Mouse (Mus musculus): ENCODE measurements at regions not wholly inside any gene's neighbourhood (a gene's known extent, or its start where the extent isn't known, plus 50 kb on each side); places are given as distances from the start of the nearest gene placed in this dataset.

DNA sequence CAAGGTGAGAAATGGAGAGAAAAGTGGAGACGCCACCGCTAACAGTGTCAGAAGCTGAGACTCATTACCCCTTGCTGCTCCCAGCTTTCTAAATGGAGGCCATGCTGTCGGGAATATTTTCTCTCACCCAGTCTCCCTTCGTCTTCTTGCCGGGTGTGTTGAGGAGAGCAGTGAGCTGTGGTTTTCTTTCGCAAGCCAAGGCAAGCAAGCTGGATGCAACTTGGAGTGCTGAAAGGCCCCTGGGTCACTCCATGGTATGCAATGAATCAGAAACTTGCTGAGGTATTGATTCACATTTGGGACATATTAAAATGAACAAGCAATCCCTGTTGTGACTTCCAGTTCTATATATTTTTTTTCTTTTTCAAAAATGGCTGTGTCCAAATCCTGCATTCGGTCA, 308.8 kb upstream of the Sox9 start:
- DNase-seq: no peak

GRCm38 (mm10) chr11:112473681-112474080, 308.3 kb upstream of the Sox9 start:
- DNase-seq: no peak

DNA sequence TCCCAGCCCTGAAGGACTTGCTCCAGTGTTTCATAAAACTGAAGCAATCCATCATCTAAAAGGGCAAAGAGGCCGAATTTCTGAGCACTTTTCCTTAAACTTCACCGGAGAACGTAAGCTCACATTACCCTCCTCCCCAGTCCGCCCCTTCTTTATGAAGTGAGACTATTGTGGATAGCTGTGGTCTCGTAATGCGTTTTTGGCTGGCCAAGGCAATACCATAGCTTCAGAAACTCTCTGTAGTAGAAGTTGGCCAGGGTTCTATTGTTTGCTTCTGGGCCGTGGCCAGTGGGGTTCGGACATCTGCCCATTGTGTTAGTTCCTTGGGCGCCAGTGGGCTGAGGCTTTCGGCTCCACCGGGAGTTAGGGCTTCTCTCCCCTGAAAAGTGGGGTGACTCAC, 301.7 kb upstream of the Sox9 start:
- no peak for DNase-seq

DNA sequence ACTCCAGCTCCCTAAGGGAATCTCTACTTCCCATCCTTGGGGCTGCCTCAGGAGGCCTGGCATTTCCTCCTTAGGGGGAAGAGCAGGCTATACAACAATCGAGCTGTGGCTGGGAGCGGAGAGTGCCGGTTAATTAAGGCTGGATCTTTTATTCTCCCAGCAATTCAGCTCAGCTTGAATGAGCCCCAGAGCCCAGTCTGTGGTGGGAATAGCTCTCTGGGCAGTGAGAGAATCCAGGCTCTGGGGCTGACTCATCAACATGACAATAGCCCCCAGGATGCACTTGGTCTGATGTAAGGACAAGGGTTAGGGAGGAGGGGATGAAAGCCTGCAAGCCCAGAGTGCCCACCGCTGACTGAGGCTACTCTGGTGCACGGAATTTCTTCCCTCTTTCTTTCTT, 280.2 kb upstream of the Sox9 start:
- no peak for DNase-seq

- DNase-seq: no peak
These were observed 262.9 kb upstream of the Sox9 start for GRCm38 (mm10) chr11:112519076-112519475.

DNA sequence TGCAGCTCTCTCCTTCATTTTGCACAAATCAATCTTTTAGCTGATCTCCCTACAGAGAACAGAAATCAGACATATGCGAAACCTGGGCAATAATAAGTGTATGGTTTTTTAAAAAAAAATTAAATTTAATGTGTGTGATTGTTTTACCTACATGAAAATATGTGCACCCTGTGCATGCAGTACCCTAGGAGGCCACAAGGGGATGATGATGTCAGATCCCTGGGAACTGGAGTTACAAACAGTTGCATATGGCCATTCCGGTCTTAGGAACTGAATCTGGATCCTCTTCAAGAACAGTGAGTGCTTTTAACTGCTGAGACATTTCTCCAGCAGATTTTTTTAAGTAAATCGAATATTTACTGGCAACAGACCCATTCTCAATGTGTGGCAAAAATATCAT, 257.0 kb upstream of the Sox9 start:
- no peak for DNase-seq

GRCm38 (mm10) chr11:112542573-112542972, 239.5 kb upstream of the Sox9 start:
- no peak for DNase-seq

GRCm38 (mm10) chr11:112543473-112543872, 238.6 kb upstream of the Sox9 start:
- DNase-seq: peak; percentile 25

- DNase-seq: no peak
These were observed 236.6 kb upstream of the Sox9 start for GRCm38 (mm10) chr11:112545231-112546010.

GRCm38 (mm10) chr11:112546162-112546561, 235.9 kb upstream of the Sox9 start:
- DNase-seq: no peak

DNA sequence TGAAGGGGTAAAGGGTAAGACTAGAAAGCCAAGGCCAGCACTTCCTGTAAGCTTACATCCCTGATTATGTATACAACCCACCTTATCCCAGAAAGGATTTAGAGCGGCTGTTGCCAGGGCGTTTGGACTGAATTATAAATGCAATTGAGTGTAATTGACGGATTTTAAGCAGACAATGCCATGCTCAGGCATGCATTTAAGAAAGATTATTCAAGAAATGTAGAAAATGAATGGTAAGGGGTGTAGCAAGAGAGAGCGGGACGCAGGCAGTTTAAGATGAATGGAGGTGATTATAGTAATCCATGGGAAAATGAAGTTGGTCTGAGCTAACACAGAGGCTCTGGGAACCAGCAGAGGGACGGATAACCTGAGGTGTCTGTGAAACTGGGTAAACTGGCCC, 229.2 kb upstream of the Sox9 start:
- DNase-seq: no peak

DNA sequence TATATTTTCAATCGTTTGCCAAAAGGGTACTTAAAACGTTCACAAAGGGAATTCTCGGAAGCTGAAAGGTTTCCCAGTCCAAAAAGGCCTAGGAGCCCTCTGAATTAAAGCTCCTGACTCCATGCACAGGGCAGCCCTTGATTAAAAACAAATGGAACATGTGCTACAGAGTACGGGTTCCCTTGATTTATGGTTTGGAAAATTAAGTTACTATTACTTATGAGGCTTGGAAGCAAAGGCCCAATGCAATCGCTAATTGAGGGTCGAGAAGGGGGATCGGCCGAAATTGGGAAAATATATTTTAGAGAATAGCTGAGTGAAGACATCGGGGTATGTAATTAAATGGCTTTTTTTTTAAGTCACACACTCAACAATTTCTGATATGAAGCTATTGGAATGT, 219.0 kb upstream of the Sox9 start:
- DNase-seq: no peak

- DNase-seq: no peak
These were observed 217.3 kb upstream of the Sox9 start for GRCm38 (mm10) chr11:112564706-112565215.

DNA sequence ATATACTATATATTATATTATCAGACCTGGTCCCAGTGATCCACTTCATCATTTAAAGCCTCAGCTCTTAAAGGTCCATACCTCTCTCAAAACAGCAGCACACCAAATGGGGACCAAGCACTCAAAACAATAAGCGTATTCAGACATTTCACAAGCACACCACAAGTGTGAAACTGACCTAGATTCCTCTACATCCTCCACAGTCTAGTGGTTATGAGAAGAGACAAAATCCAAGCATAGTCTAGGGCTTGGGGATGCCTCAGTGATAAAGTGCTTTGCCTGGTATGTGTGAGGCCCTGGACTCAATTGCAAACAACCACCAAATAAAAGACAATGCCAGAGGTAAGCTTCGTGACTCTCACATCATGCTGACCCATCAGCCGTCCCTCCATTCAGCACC, 216.0 kb upstream of the Sox9 start:
- no peak for DNase-seq

DNA sequence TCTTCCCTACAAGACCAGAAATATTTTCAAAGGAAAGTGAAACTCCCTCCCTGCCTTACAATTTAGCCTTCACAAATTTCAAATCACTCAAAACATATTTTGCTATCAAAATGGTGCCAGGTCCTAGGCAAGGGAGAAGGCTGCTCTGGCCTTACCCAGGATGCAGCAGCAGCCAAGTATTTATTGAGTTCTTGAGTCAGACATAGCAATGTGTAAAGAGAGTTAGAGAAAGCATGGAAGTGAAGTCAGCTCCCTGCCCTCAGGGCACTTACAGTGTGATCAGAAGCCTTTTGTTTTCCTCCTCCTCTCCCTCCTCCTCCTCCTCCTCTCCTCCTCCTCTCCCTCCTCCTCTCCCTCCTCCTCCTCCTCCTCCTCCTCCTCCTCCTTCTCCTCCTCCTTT, 194.6 kb upstream of the Sox9 start:
- no peak for DNase-seq

DNA sequence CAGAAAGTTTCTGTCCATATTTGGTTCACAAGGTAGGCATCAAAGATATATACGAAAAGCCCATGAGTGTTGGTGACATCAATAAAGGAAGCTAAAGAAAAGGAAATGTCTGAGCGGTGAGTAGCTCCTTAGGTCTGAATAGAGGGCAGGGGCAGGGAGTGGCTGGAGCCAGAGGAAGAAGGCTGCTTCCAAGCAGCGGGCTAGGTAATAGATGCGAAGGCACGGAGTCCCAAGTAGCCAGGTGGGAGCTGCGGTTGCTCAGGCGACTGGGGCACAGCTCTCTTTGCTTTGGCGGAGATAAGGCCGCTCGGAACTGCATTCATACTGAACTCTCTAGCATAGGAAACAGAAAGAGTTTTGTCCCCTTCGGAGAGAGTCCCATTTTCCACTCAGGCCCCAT, 193.9 kb upstream of the Sox9 start:
- DNase-seq: no peak

- no peak for DNase-seq
These were observed 191.8 kb upstream of the Sox9 start for GRCm38 (mm10) chr11:112590214-112590613.

GRCm38 (mm10) chr11:112592411-112593020, 189.5 kb upstream of the Sox9 start:
- DNase-seq: no peak

GRCm38 (mm10) chr11:112593821-112594220, 188.2 kb upstream of the Sox9 start:
- DNase-seq: no peak

DNA sequence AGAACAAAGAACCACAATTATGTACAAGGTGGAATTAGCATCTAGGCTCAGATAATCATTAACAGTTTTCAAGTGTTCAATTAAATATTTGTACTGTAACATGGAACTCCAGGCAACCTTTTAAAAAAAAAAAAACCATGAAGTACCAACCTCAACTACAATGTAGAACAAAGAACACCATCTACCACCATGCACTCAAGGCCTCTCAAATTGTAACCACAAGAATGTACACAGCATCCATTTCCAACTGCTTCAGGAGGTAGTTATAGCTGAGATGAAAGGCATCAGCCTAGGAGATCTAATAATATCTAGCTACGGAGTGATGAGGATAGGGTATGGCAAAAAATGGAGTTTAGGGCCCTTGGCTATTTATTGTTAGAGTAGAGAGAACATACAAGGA, 174.7 kb upstream of the Sox9 start:
- no peak for DNase-seq

GRCm38 (mm10) chr11:112609277-112609676, 172.7 kb upstream of the Sox9 start:
- DNase-seq: no peak

DNA sequence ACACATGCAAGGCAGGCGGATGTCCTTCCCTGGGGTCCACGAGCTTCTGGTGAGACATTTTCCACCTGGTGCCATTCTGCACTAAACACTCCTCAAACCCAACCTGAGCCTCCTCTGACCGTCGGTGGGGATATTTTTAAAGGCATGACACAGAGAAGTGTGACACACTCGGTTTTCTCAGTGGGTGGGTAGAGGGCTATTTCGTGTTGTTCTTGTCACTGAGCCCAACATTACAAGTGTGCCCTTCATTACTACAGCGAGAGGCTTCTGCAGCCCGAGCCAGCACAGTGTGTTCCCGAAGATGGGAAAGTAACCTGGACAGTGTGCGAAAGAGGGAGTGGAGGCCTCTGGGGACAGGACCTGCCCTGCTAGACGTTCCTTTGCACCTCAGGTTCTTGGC, 171.0 kb upstream of the Sox9 start:
- no peak for DNase-seq

- no peak for DNase-seq
These were observed 166.4 kb upstream of the Sox9 start for GRCm38 (mm10) chr11:112615629-112616028.

GRCm38 (mm10) chr11:112616942-112617341, 165.1 kb upstream of the Sox9 start:
- no peak for DNase-seq

Measured in heart, postnatal 4 days (tissue).